Mouse (Mus musculus) cortical plate, adult 2 months (tissue): ENCODE measurements around the gene Cbln1. TPM values are rescaled to one million over a fixed set of nuclear protein-coding genes. Genes with fewer than 3 reads are reported as not detected.
A peak's percentile ranks its signal among the peaks of the same experiment; 100 is the strongest.

ENCODE experiments used
- H3K27ac ChIP-seq: fragments of 200-500 bp; 2 replicates; pipeline ENCODE4 v1.5.1; 2012; ENCODE audit warnings: low read length, control low read depth, inconsistent platforms; ENCODE audit not compliant: insufficient read depth
- H3K4me1 ChIP-seq: fragments of 200-500 bp; 2 replicates; pipeline ENCODE4 v1.6.1; 2011; ENCODE audit warnings: low read length; ENCODE audit not compliant: control insufficient read depth, insufficient read depth
- H3K4me3 ChIP-seq: fragments of 200-500 bp; 2 replicates; pipeline ENCODE4 v1.5.1; 2011; ENCODE audit warnings: mild to moderate bottlenecking, low read length, control low read depth; ENCODE audit not compliant: insufficient read depth
- CTCF ChIP-seq: fragments of 200-500 bp; IDR thresholded peaks from 2 replicates; pipeline ENCODE4 v1.5.1; 2011; ENCODE audit warnings: mild to moderate bottlenecking, control low read depth, low read length; ENCODE audit not compliant: insufficient read depth; ENCODE audit errors: extremely low read depth
- POLR2A ChIP-seq: fragments of 200-500 bp; IDR thresholded peaks from 2 replicates; pipeline ENCODE4 v1.6.1; 2011; ENCODE audit warnings: mild to moderate bottlenecking, low read length, control low read depth; ENCODE audit not compliant: insufficient read depth; ENCODE audit errors: extremely low read depth
- polyA plus RNA-seq: library from polyadenylated mRNA; depleted of rRNA; stranded (reverse); fragments of >200 nt; gene quantifications from 2 replicates; pipeline ENCODE4 v1.2.3, GENCODE M21; 2012

The Cbln1 gene
- polyA plus RNA-seq, 1 experiment, result 13.0 TPM

DNA sequence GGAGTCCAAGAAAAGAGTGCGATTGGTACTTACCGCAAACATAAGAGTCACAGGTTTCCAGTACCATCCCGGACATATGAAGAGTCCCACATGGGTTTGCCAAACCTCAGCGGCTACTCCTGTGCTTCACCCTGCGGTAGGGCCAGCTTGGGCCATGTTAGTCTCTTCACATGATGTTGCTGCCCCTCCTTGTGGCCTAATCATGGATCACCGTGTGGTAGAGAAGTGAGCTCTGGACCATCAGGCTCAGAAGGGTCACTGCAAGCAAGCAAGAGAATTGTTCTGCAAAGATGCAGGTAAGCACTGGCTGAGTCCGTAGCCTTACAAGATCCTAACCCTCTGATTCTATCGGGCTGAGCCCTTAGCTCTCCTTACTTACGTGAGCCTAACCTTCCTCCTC, 22.5 kb upstream of the Cbln1 start:
- H3K4me1 ChIP-seq, result no peaks in the 10 kb centered on the region
- H3K27ac ChIP-seq, result no peak overlapping the region
- no peak for TF ChIP-seq CTCF
- no peak for TF ChIP-seq POLR2A
- no peak overlapping the region for H3K4me3 ChIP-seq

DNA sequence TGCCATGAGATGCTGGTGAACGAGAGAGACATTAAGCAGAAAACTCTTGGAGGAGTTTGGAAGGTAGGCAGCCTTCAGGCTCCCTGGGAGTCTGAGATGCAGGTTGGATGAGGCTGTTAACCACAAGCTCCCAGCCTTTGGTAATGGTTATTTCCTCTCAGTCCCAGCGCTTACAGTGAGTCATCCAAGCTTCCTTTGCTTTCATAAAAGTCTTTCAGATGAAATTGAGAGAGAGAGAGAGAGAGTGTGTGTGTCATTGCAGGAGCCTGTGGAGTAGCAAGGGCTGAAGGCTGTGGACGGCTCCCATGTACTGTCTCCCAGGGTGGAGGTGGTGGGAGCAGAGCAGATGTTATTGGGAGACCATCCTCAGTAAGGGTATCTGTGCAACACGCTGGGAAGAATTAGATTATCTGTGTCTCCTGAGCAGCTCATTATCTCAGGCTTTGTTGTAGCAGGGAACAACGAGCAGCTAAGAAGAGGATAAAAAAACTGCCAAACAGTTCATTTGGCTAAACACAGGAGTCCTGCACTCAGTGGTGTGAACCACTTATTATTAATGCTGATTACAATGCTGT, 17.5 kb upstream of the Cbln1 start:
- no peak overlapping the region for H3K27ac ChIP-seq
- TF ChIP-seq CTCF, result no peak
- no peak for TF ChIP-seq POLR2A
- H3K4me3 ChIP-seq, result no peak overlapping the region
- H3K4me1 ChIP-seq, result no peaks in the 10 kb centered on the region

GRCm38 (mm10) chr8:87481396-87481795, 9.0 kb upstream of the Cbln1 start:
- no peak overlapping the region for H3K4me3 ChIP-seq

GRCm38 (mm10) chr8:87478221-87478620, 5.8 kb upstream of the Cbln1 start:
- Histone ChIP-seq H3K4me1 (no peaks in the 10 kb centered on the region), H3K27ac (no peak overlapping the region), H3K4me3 (no peak overlapping the region)
- TF ChIP-seq POLR2A (no peak), CTCF (no peak)

More at GRCm38 (mm10) chr8:87481396-87481795, 9.0 kb upstream of the Cbln1 start:
- no peak overlapping the region for H3K27ac ChIP-seq
- no peaks in the 10 kb centered on the region for H3K4me1 ChIP-seq
- no peak for TF ChIP-seq CTCF
- TF ChIP-seq POLR2A, result no peak

GRCm38 (mm10) chr8:87477102-87477645, 4.8 kb upstream of the Cbln1 start:
- TF ChIP-seq CTCF (no peak), POLR2A (no peak)
- no peak overlapping the region for H3K27ac ChIP-seq
- no peak overlapping the region for H3K4me3 ChIP-seq
- no peaks in the 10 kb centered on the region for H3K4me1 ChIP-seq

DNA sequence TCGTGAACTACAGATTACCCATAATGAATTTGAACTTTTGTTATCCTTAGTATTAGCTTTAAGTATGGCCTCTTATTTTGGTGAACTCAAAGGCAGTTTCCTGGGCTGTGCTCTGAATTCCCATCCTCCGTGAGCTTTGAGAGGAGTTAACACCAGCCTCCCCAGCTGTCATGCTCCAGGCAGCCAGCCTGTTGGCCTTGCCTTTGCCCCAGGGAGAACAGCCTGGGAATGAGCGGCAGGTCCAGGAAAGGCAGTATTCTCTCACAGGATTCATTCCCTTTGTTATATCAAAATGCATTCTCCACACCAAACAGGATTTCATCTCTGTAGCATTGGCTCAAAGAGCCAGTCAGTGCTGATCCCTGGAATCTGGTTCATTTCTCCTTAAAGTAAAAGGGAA, 3.1 kb upstream of the Cbln1 start:
- Histone ChIP-seq H3K27ac (no peak overlapping the region), H3K4me3 (no peak overlapping the region), H3K4me1 (no peaks in the 10 kb centered on the region)
- TF ChIP-seq CTCF (no peak), POLR2A (no peak)

DNA sequence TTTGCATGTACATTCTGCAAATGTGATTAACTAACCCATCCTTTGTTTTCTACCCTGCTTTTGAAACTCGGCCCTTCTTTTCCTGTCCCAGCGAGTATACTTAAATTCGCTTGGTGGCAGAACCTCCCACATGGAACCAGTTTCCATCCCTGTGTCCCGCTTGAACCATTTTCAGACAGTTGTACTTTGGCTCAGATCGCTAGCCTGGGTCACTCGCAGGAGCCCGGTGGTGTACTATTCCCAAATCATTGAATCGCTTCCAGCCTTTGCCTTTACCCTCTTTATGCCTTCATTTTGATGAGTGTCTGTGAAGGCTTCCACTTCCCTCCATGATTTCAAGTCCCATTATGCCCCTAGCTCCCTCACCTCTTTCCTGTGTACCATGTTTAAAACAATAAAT, 2.0 kb upstream of the Cbln1 start:
- Histone ChIP-seq H3K4me3 (no peak overlapping the region), H3K4me1 (no peaks in the 10 kb centered on the region), H3K27ac (no peak overlapping the region)
- TF ChIP-seq POLR2A, result no peak
- no peak for TF ChIP-seq CTCF

GRCm38 (mm10) chr8:87473940-87474339, 1.5 kb upstream of the Cbln1 start:
- Histone ChIP-seq H3K4me1 (no peaks in the 10 kb centered on the region), H3K27ac (no peak overlapping the region), H3K4me3 (no peak overlapping the region; the same call in 1 of the 2 replicates)
- no peak for TF ChIP-seq POLR2A
- TF ChIP-seq CTCF, result no peak

DNA sequence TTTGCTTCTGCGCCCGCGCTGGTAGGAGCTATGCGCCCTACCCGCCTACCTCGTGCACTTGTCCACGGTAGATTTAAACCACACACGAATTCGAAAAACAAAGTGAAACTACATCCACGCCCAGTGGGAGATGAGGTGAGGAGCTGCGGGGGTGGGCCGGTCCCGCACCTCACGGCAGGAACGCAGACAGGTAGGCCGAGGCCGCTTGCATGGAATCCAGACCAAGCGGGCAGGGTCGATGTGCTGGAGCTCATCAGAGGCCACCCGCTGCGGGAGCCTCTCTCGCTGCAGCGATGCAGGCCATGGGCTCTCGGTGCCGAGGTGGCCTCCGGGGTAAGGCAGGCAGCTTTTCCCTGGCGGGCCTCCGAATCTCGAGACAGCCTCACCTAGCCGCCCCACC, 905 bp upstream of the Cbln1 start:
- Histone ChIP-seq H3K27ac (no peak overlapping the region), H3K4me3 (peak overlapping the region; percentile 50), H3K4me1 (no peaks in the 10 kb centered on the region)
- TF ChIP-seq CTCF (no peak), POLR2A (no peak)

DNA sequence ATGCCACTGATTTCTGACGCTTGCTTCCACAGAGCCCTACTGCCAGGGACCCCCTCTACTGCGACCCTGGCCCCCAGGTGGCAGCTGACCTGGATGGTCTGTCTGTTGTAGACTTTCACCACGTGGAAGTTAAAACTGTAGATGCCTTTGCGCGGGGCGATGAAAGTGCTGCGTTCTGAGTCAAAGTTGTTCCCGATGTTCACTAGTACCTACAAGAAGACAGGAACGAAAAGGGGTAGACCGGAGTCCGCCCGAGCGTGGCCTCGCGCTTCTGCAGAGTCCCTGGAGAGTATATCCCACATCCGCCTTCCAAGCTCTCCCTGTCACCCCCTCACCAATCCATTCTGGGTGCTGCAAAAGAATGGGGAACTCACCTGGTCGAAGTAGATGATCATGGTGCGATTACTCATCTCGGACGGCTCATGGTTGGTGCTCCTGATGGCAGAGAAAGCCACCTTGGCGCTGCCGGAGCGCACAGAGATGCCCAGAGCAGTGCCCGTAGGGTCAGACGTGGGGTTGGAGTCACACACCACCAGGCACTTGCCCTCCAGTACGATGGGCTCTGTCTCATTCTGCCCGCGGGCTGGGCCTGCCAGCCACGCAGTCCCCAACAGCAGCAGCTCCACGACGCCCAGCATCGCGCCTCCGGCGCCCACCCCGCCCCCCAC, 672 bp downstream of the Cbln1 start:
- H3K4me1 ChIP-seq, result no peaks in the 10 kb centered on the region
- H3K27ac ChIP-seq, result no peak overlapping the region
- peak overlapping the region; percentile 50 for H3K4me3 ChIP-seq
- TF ChIP-seq CTCF (no peak), POLR2A (no peak)
